ENCODE assay signal across 9 mouse cellular contexts in the genomic region with DNA sequence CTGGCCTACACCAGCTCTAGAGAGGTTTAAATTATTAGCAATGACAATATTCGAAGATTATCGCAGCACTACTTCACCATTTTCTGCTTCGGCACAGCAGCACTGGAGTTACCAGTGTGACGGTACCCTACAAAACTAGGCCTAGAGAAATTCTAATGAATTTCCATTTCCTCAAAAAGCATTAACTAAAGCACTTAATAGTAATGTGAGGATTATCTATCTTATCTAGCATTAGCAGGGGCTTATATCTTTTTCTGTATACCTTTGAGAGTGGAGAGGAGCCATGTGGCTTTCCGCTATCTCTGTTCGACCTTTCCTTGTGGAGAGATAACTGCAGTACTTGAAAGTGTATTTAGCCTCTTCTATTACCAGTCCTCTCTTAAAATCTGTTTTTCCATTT. TPM values are rescaled to one million over a fixed set of nuclear protein-coding genes. Genes with fewer than 3 reads are reported as not detected.
A peak's percentile ranks its signal among the peaks of the same experiment; 100 is the strongest.
DNase-seq lines count a peak whose midpoint lies in the region; ATAC-seq and TF ChIP-seq lines count a peak whose summit lies in the region.
"Had no signal": no experiment of that assay in that cellular context is flagged by ENCODE, and none has a peak within 500 bp of the region (broad histone marks: within the 10 kb centered on the region; RNA-seq: fewer than 3 reads in every experiment).

No protein-coding gene starts in this region.

- no peak for TF ChIP-seq RAD21 in CH12.LX (IDR thresholded peaks at IDR 0.05; ENCODE audit: low read depth, low read length)

- dilution Hi-C loops in CH12.LX (cut with MboI; ENCODE audit: extremely low pct_ligation_motif_present, extremely low pct_unique_long_range_greater_than_20kb, low sequenced_read_pairs), result no loop called here

- in situ Hi-C loops in CH12.LX (cut with MboI; ENCODE audit: low pct_ligation_motif_present, low pct_unique_long_range_greater_than_20kb, low sequenced_read_pairs), result loop anchor here (5.0 kb wide), 1 partner anchor 37 kb away; no protein-coding TSS in a partner anchor

- H3K27me3 ChIP-seq in CH12.LX (replicated peaks), result no peaks in the 10 kb centered on the region
- H3K27me3 ChIP-seq in heart, embryonic 16.5 days (ENCODE audit: control insufficient read depth, insufficient read depth, low read length), result no peaks in the 10 kb centered on the region
- H3K27me3 ChIP-seq in liver, embryonic 15.5 days, result no peaks in the 10 kb centered on the region

- peak overlapping the region; percentile 100 for H3K4me3 ChIP-seq in gastrocnemius, adult 2 months
- H3K4me3 ChIP-seq in CH12.LX (replicated peaks in 1 of 3; ENCODE audit: low read depth in 2 of 3, low read length in 2 of 3, poor library complexity in 1 of 3), result peak overlapping the region; percentile 92 to 98 (median 94)
- H3K4me3 ChIP-seq in heart, embryonic 16.5 days (ENCODE audit: low read length), result peak overlapping the region; percentile 83
- peak overlapping the region; percentile 100 for H3K4me3 ChIP-seq in liver, embryonic 15.5 days (replicated peaks)

- H3K9ac ChIP-seq in CH12.LX (ENCODE audit: insufficient read depth, low read depth), result peak overlapping the region; percentile 99
- H3K9ac ChIP-seq in heart, embryonic 16.5 days (ENCODE audit: low read length), result peak overlapping the region; percentile 96
- H3K9ac ChIP-seq in liver, embryonic 15.5 days, result peak overlapping the region; percentile 100

- TF ChIP-seq POLR2A in CH12.LX (IDR thresholded peaks at IDR 0.05; ENCODE audit: low read depth, low read length), result no peak

- H3K27ac ChIP-seq in gastrocnemius, adult 2 months, result peak overlapping the region; percentile 94
- no peak overlapping the region for H3K27ac ChIP-seq in CH12.LX (ENCODE audit: insufficient read depth, low read depth)
- peak overlapping the region; percentile 94 for H3K27ac ChIP-seq in heart, embryonic 16.5 days (ENCODE audit: low read length)
- H3K27ac ChIP-seq in liver, embryonic 15.5 days (replicated peaks), result peak overlapping the region; percentile 100

- TF ChIP-seq EP300 in CH12.LX (IDR thresholded peaks at IDR 0.05; ENCODE audit: low read length), result no peak

- intact Hi-C loops in gastrocnemius, adult 2 months (cut with DNase I), result loop anchor here (5.0 kb wide), 1 partner anchor 37 kb away; no protein-coding TSS in a partner anchor
- intact Hi-C loops in gastrocnemius, postnatal 14 days (cut with DNase I; ENCODE audit: low total_unique reads), result no loop called here

- 38% methylated on average over 6 of the region's 6 CpGs for WGBS in heart, embryonic 16.5 days
- WGBS in liver, embryonic 15.5 days (ENCODE audit: insufficient replicate concordance), result 12% methylated on average over 6 of the region's 6 CpGs

- TF ChIP-seq CTCF in gastrocnemius, adult 2 months (IDR thresholded peaks at IDR 0.05), result no peak
- no peak for TF ChIP-seq CTCF in CH12.LX (conservative IDR thresholded peaks at IDR 0.05 in 1 of 2, IDR thresholded peaks at IDR 0.05 in 1 of 2; ENCODE audit: low read depth in 2 of 2, low read length in 2 of 2)

- peaks cover 2 to 15% of the 10 kb centered on the region in 2 experiments for H3K36me3 ChIP-seq in CH12.LX (replicated peaks in 1 of 2; ENCODE audit: control insufficient read depth in 1 of 2, insufficient read depth in 1 of 2, low read length in 1 of 2)
- no peaks in the 10 kb centered on the region for H3K36me3 ChIP-seq in heart, embryonic 16.5 days (ENCODE audit: control insufficient read depth, insufficient read depth)
- H3K36me3 ChIP-seq in liver, embryonic 15.5 days (replicated peaks), result peaks cover 31% of the 10 kb centered on the region

- DNase-seq in gastrocnemius, adult 2 months, result no peak
- DNase-seq in gastrocnemius, postnatal 14 days, result no peak
- DNase-seq in CH12.LX (ENCODE audit: extremely low read depth), result peak; percentile 32
- DNase-seq in urinary bladder, adult 2 months (ENCODE audit: low spot score), result no peak
- no peak for DNase-seq in gastrocnemius, adult 18-20 months (ENCODE audit: low spot score)
- DNase-seq: cerebellum, adult 11-12 months had no signal

- peaks cover 2 to 39% of the 10 kb centered on the region in 2 experiments; a peak in 3 of 4 replicates for H3K4me1 ChIP-seq in CH12.LX (ENCODE audit: control insufficient read depth in 1 of 2, insufficient read depth in 2 of 2)
- H3K4me1 ChIP-seq in heart, embryonic 16.5 days (ENCODE audit: control insufficient read depth, insufficient read depth, low read length), result peaks cover 16% of the 10 kb centered on the region
- H3K4me1 ChIP-seq in liver, embryonic 15.5 days (replicated peaks), result peaks cover 66% of the 10 kb centered on the region

- H3K4me2 ChIP-seq in CH12.LX (ENCODE audit: insufficient read depth, low read depth, poor library complexity, severe bottlenecking), result peak overlapping the region; percentile 99
- H3K4me2 ChIP-seq in heart, embryonic 16.5 days (ENCODE audit: low read depth, low read length), result peak overlapping the region; percentile 78
- H3K4me2 ChIP-seq in liver, embryonic 15.5 days, result peak overlapping the region; percentile 74

- peaks cover 55% of the 10 kb centered on the region for H3K79me2 ChIP-seq in CH12.LX (replicated peaks; ENCODE audit: control insufficient read depth, extremely low read depth, insufficient read depth, poor library complexity, severe bottlenecking)

- no peak for ATAC-seq in heart, embryonic 16.5 days (replicated peaks; ENCODE audit: extremely low read depth, insufficient read depth, low FRiP score)
- no peak for ATAC-seq in liver, embryonic 15.5 days (ENCODE audit: insufficient read depth)
- ATAC-seq in monocyte, adult 5-6 weeks (replicated peaks; ENCODE audit: insufficient number of reproducible peaks, low FRiP score, low TSS enrichment, poor library complexity, severe bottlenecking), result no peak

- H3K9me3 ChIP-seq in CH12.LX (replicated peaks; ENCODE audit: low read length), result peaks cover 8% of the 10 kb centered on the region
- H3K9me3 ChIP-seq in heart, embryonic 16.5 days (replicated peaks; ENCODE audit: control insufficient read depth, low read length), result no peaks in the 10 kb centered on the region
- no peaks in the 10 kb centered on the region for H3K9me3 ChIP-seq in liver, embryonic 15.5 days (replicated peaks)

TF ChIP-seq in CH12.LX, 34 proteins besides CTCF, POLR2A, EP300 and RAD21:
- TF ChIP-seq CHD1 (IDR thresholded peaks at IDR 0.05; ENCODE audit: low read depth, low read length) (no peak), TBP (conservative IDR thresholded peaks at IDR 0.05; ENCODE audit: low read depth, low read length) (0 out of 2 replicates have a peak, but pooled peaks have one; percentile 13), MAFK (IDR thresholded peaks at IDR 0.05; ENCODE audit: insufficient replicate concordance, low read length) (no peak), MYC (IDR thresholded peaks at IDR 0.05; ENCODE audit: low read depth, low read length) (peak; percentile 81), BHLHE40 (IDR thresholded peaks at IDR 0.05; ENCODE audit: low read depth, low read length) (no peak), UBTF (IDR thresholded peaks at IDR 0.05; ENCODE audit: low read depth, low read length) (no peak), USF1 (IDR thresholded peaks at IDR 0.05; ENCODE audit: low read depth, low read length) (no peak), RCOR1 (conservative IDR thresholded peaks at IDR 0.05; ENCODE audit: low read depth, low read length) (no peak), MAZ (IDR thresholded peaks at IDR 0.05; ENCODE audit: low read depth, low read length) (0 out of 2 replicates have a peak, but pooled peaks have one; percentile 44), GABPA (IDR thresholded peaks at IDR 0.05; ENCODE audit: insufficient replicate concordance, low read depth, low read length) (no peak), MAX (IDR thresholded peaks at IDR 0.05; ENCODE audit: low read length) (peak; percentile 40; the same call in 1 of the 2 replicates), ZNF384 (IDR thresholded peaks at IDR 0.05; ENCODE audit: low read depth, low read length) (no peak)
TF ChIP-seq in CH12.LX: peak in this region for 4.

RNA-seq across cellular contexts. Expression of a gene that starts 1.0 kb away (rescaled TPM):
- total RNA-seq in gastrocnemius, adult 2 months (2021), result 1 to 10 TPM; 4.1 to 6.6 TPM
- total RNA-seq in gastrocnemius, postnatal 14 days (2021), result 10 to 100 TPM in 1 of 2 experiments, 1 to 10 TPM in 1; 7.4 to 10.8 TPM
- total RNA-seq in CH12.LX (2012; rRNA removed), result 106 and 113 TPM in 2 replicates
- 152 and 173 TPM in 2 replicates for total RNA-seq in CH12.LX (2014; rRNA removed)
- 114 and 118 TPM in 2 replicates for polyA plus RNA-seq in CH12.LX (2012; ENCODE audit: insufficient read length, low read depth)
- polyA plus RNA-seq in heart, embryonic 16.5 days (2015; fragmentation: Nextera tagmentation; extraction: Ambion mirVana), result 32.0 and 42.8 TPM in 2 replicates
- polyA plus RNA-seq in liver, embryonic 15.5 days (2015; fragmentation: Nextera tagmentation; extraction: Ambion mirVana), result 106 and 115 TPM in 2 replicates
- polyA plus RNA-seq in urinary bladder, adult 2 months (2012; rRNA removed), result 17.5 and 17.7 TPM in 2 replicates
- 144 to 183 TPM (median 162 TPM) in 3 replicates for total RNA-seq in monocyte, adult 5-6 weeks (2017)
- total RNA-seq in gastrocnemius, adult 18-20 months (2021), result 1 to 10 TPM; 3.4 to 3.9 TPM

RNA-seq across cellular contexts. Expression of a gene that starts 9.4 kb away (rescaled TPM):
- total RNA-seq in gastrocnemius, adult 2 months (2021), result under 1 TPM; 0.74 to 0.81 TPM
- 1 to 10 TPM; 1.3 to 1.7 TPM for total RNA-seq in gastrocnemius, postnatal 14 days (2021)
- total RNA-seq in CH12.LX (2012; rRNA removed), result 24.0 and 26.4 TPM in 2 replicates
- 46.3 and 48.1 TPM in 2 replicates for total RNA-seq in CH12.LX (2014; rRNA removed)
- 32.9 and 35.2 TPM in 2 replicates for polyA plus RNA-seq in CH12.LX (2012; ENCODE audit: insufficient read length, low read depth)
- 4.6 and 5.0 TPM in 2 replicates for polyA plus RNA-seq in heart, embryonic 16.5 days (2015; fragmentation: Nextera tagmentation; extraction: Ambion mirVana)
- polyA plus RNA-seq in liver, embryonic 15.5 days (2015; fragmentation: Nextera tagmentation; extraction: Ambion mirVana), result 9.1 and 9.4 TPM in 2 replicates
- 2.3 and 2.4 TPM in 2 replicates for polyA plus RNA-seq in urinary bladder, adult 2 months (2012; rRNA removed)
- 3.5 to 5.8 TPM (median 4.6 TPM) in 3 replicates for total RNA-seq in monocyte, adult 5-6 weeks (2017)
- under 1 TPM; 0.64 to 0.78 TPM for total RNA-seq in gastrocnemius, adult 18-20 months (2021)

Comparison
In these comparisons a context has a peak if more than half of its experiments do, and no peak if none do; other contexts are left out.
1. RNA of a gene that starts 1.0 kb away (total RNA-seq): 144 to 183 TPM in monocyte, adult 5-6 weeks and 106 to 173 TPM in CH12.LX; 7.4 to 10.8 TPM in gastrocnemius, postnatal 14 days, 4.1 to 6.6 TPM in gastrocnemius, adult 2 months and 3.4 to 3.9 TPM in gastrocnemius, adult 18-20 months; every median in the first group is over 4 times any median in the second.
2. Peak in every context shown above with its lines, with median percentiles within 50 percentile points of each other: H3K4me3 ChIP-seq, H3K4me2 ChIP-seq and H3K9ac ChIP-seq.